Mouse (Mus musculus): ENCODE results near the gene Lao1. TPM values are rescaled to one million over a fixed set of nuclear protein-coding genes. Genes with fewer than 3 reads are reported as not detected.
"Not testable (repeated sequence)": the region's sequence is repeated elsewhere in the genome, so short reads cannot be mapped to it uniquely, and the experiment has no call there.

Lao1 gene
- polyA plus RNA-seq (2014; fragmentation: Nextera tagmentation; extraction: Ambion mirVana): not detected in 2 replicates

DNA sequence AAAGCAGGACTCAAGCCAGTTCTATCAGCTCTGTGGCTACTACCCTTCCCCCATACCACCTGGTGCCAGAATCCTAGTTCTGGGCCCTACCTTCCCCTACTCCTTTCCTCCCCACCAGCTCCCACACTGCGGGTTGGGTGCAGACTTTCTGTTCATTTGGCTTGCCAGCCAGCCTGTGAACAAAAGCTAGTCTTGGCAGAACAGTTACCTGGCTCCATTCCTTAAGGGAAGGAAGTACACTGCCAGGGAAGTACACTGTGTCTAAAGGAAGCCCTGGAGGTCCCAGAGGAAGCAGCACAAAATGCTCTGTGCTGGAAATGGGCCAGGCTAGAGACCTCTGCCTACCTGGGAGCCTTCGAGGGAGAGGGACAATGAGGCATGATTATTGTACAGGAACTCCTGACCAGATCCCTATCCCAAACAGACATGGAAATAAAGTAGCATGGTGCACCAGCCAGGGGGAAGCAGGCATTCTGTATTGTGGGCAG, at the start of gene Lao1:
Lao1 (plus strand) TSS at position 438 of the 488 bp plus-strand sequence.
- Histone ChIP-seq H3K9me3 (ENCODE audit: control insufficient read depth, low read length) (no peaks in the 10 kb centered on the region), H3K4me1 (ENCODE audit: control insufficient read depth, insufficient read depth, low read length) (no peaks in the 10 kb centered on the region), H3K27me3 (ENCODE audit: control insufficient read depth, insufficient read depth, low read length) (no peaks in the 10 kb centered on the region), H3K36me3 (ENCODE audit: control insufficient read depth, insufficient read depth, low read length) (no peaks in the 10 kb centered on the region), H3K27ac (replicated peaks; ENCODE audit: low read depth, low read length) (no peak within 1 kb of the TSS), H3K9ac (replicated peaks; ENCODE audit: low read length) (no peak within 1 kb of the TSS), H3K4me3 (replicated peaks; ENCODE audit: low read depth, low read length) (no peak within 1 kb of the TSS), H3K4me2 (ENCODE audit: low read length) (no peak within 1 kb of the TSS)
- DNase-seq: no peak
- ATAC-seq (ENCODE audit: low FRiP score, low TSS enrichment): no peak
- 72% methylated on average over 2 of the region's 2 CpGs for WGBS

DNA sequence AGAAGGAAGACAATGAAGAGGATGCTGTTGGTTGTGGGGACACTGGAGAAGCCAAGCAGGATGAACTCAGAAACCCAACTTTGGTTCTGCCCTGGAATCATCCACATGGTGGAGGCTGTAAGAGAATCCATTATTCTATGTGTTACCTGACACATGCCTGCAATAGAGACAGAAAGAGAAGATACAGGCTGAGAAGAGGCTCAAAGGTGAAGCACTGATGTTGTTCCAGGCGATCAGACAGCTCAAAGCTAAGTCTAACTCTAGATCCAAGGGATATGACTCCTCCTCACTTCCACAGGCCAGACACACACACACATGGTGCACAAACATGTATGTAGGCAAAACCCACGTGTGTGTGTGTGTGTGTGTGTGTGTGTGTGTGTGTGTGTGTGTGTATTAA, 44.0 kb upstream of the Lao1 start, which contains the start of gene Olfr1329:
Olfr1329 (minus strand) TSS at position 101 of the 400 bp plus-strand sequence.
- not testable (repeated sequence) for DNase-seq; H3K9me3 ChIP-seq (ENCODE audit: control insufficient read depth, low read length); H3K4me3 ChIP-seq (replicated peaks; ENCODE audit: low read depth, low read length); H3K4me1 ChIP-seq (ENCODE audit: control insufficient read depth, insufficient read depth, low read length); H3K36me3 ChIP-seq (ENCODE audit: control insufficient read depth, insufficient read depth, low read length); H3K27me3 ChIP-seq (ENCODE audit: control insufficient read depth, insufficient read depth, low read length); H3K9ac ChIP-seq (replicated peaks; ENCODE audit: low read length); ATAC-seq (ENCODE audit: low FRiP score, low TSS enrichment); H3K27ac ChIP-seq (replicated peaks; ENCODE audit: low read depth, low read length); H3K4me2 ChIP-seq (ENCODE audit: low read length)
- WGBS: 66% methylated on average over 2 of the region's 2 CpGs

DNA sequence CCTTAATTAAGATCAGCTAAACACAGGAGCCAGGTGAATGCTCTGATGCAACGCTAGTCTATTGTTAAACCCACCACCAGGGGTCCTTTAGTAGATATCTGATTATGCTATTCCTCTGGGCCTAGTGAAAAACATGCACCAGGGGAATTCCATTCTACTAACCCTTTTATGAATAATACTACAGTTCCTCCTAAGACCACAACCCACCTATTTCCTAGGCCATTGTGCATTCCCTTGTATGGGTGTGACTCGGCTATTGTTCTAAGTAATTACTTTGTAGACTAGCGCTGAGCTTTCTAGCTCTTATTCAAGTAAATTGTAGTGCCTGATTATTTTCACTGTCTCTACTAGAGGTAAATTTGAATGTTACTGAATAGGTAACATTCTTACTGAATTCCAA, 30.1 kb upstream of the Lao1 start:
- DNase-seq; H3K9me3 ChIP-seq (ENCODE audit: control insufficient read depth, low read length); H3K27ac ChIP-seq (replicated peaks; ENCODE audit: low read depth, low read length); H3K36me3 ChIP-seq (ENCODE audit: control insufficient read depth, insufficient read depth, low read length); H3K4me3 ChIP-seq (replicated peaks; ENCODE audit: low read depth, low read length); H3K4me2 ChIP-seq (ENCODE audit: low read length); H3K9ac ChIP-seq (replicated peaks; ENCODE audit: low read length); ATAC-seq (ENCODE audit: low FRiP score, low TSS enrichment); H3K4me1 ChIP-seq (ENCODE audit: control insufficient read depth, insufficient read depth, low read length); H3K27me3 ChIP-seq (ENCODE audit: control insufficient read depth, insufficient read depth, low read length): not testable (repeated sequence)
- WGBS: 80% methylated on average over 3 of the region's 3 CpGs

DNA sequence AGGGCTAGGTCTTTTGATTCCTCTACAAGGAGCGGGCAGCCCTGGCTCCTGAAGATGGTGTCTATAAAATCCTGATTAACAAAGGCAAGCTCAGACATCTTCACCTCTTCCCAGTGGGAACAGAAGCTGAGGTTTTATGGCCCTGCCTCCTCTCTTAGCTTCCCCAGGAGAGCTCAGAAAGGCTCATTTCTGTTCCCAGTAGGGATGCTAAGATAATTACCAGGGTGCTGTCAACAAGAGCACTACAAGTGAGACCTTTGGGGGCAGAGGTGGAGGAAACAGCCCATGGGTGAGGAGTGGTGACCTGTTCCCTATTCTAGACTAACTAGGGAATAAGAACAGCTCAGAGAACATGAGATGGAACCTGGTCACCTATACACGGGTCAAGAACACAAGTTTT, 22.9 kb upstream of the Lao1 start, which contains the start of gene Olfr1328:
Olfr1328 (minus strand) TSS at position 101 of the 400 bp plus-strand sequence.
- ATAC-seq (ENCODE audit: low FRiP score, low TSS enrichment): no peak
- Histone ChIP-seq H3K36me3 (ENCODE audit: control insufficient read depth, insufficient read depth, low read length) (no peaks in the 10 kb centered on the region), H3K4me3 (replicated peaks; ENCODE audit: low read depth, low read length) (no peak within 1 kb of the TSS), H3K4me2 (ENCODE audit: low read length) (no peak within 1 kb of the TSS), H3K27me3 (ENCODE audit: control insufficient read depth, insufficient read depth, low read length) (no peaks in the 10 kb centered on the region), H3K9me3 (ENCODE audit: control insufficient read depth, low read length) (no peaks in the 10 kb centered on the region), H3K9ac (replicated peaks; ENCODE audit: low read length) (no peak within 1 kb of the TSS), H3K4me1 (ENCODE audit: control insufficient read depth, insufficient read depth, low read length) (no peaks in the 10 kb centered on the region), H3K27ac (replicated peaks; ENCODE audit: low read depth, low read length) (no peak within 1 kb of the TSS)
- DNase-seq: no peak
- 78% methylated on average over 2 of the region's 2 CpGs for WGBS

DNA sequence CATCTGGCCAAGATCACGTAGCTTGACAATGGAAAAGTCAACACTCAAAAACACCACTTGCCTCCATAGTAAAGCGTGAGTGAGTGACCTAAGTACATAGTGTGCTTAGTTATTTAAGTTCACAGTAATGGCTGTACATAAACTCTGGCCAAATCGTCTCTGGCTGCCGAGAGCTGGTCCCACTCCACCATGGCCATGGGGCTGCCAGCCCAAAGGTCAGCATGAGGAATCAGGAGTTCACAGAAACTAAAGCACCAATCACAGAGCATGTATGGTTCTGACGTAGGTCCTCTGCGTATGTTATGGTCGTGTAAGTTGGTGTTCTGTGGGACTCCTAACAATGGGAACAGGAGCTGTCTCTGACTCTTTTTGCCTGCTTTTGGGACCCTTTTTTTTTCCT, 2.6 kb upstream of the Lao1 start:
- H3K27ac ChIP-seq (replicated peaks; ENCODE audit: low read depth, low read length): no peak overlapping the region
- no peak for ATAC-seq (ENCODE audit: low FRiP score, low TSS enrichment)
- no peaks in the 10 kb centered on the region for H3K27me3 ChIP-seq (ENCODE audit: control insufficient read depth, insufficient read depth, low read length)
- no peaks in the 10 kb centered on the region for H3K36me3 ChIP-seq (ENCODE audit: control insufficient read depth, insufficient read depth, low read length)
- H3K4me2 ChIP-seq (ENCODE audit: low read length): no peak overlapping the region
- no peak for DNase-seq
- no peaks in the 10 kb centered on the region for H3K4me1 ChIP-seq (ENCODE audit: control insufficient read depth, insufficient read depth, low read length)
- WGBS: 89% methylated on average over 7 of the region's 7 CpGs
- no peak overlapping the region for H3K9ac ChIP-seq (replicated peaks; ENCODE audit: low read length)
- no peaks in the 10 kb centered on the region for H3K9me3 ChIP-seq (ENCODE audit: control insufficient read depth, low read length)
- H3K4me3 ChIP-seq (replicated peaks; ENCODE audit: low read depth, low read length): no peak overlapping the region

DNA sequence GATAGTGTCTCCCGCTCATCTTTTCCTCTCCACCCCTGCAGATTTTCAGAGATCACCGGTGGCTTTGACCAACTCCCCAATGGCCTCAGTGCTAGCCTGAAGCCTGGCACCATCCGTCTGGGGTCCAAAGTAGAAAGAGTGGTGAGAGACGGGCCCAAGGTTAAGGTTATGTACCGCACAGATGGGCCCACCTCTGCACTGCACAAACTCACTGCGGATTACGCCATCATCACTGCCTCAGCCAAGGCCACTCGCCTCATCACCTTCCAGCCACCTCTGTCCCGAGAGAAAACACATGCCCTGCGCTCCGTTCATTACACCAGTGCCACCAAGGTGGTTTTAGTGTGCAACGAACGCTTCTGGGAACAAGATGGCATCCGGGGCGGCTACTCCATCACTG, 6.3 kb downstream of the Lao1 start:
- WGBS: 96% methylated on average over 15 of the region's 15 CpGs
- H3K9ac ChIP-seq (replicated peaks; ENCODE audit: low read length): no peak overlapping the region
- H3K36me3 ChIP-seq (ENCODE audit: control insufficient read depth, insufficient read depth, low read length): no peaks in the 10 kb centered on the region
- ATAC-seq (ENCODE audit: low FRiP score, low TSS enrichment) (no peak), DNase-seq (no peak)
- H3K4me1 ChIP-seq (ENCODE audit: control insufficient read depth, insufficient read depth, low read length): no peaks in the 10 kb centered on the region
- no peak overlapping the region for H3K4me3 ChIP-seq (replicated peaks; ENCODE audit: low read depth, low read length)
- no peak overlapping the region for H3K27ac ChIP-seq (replicated peaks; ENCODE audit: low read depth, low read length)
- no peak overlapping the region for H3K4me2 ChIP-seq (ENCODE audit: low read length)
- no peaks in the 10 kb centered on the region for H3K9me3 ChIP-seq (ENCODE audit: control insufficient read depth, low read length)
- H3K27me3 ChIP-seq (ENCODE audit: control insufficient read depth, insufficient read depth, low read length): no peaks in the 10 kb centered on the region

DNA sequence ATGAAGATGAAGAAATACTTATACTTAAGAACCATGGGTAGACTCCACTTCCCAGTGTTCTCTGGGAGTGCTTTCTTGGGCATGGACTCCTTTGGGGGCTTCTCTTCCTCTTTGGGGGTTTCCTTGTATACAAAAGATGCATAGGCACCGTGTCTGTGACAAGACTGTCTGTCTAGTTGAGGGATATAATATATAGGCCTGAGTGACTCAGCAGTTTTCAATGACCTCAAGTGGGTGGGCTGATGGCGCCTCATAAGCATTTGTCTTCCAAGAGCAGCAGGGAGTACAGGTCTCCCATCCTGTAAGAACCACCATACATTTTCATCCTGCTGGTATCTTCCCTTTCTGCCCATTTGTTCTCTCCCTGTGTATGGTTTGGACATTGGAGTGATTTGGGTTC, 11.9 kb downstream of the Lao1 start:
- DNase-seq: no peak
- Histone ChIP-seq H3K4me2 (ENCODE audit: low read length) (no peak overlapping the region), H3K4me3 (replicated peaks; ENCODE audit: low read depth, low read length) (no peak overlapping the region), H3K9me3 (ENCODE audit: control insufficient read depth, low read length) (no peaks in the 10 kb centered on the region), H3K27me3 (ENCODE audit: control insufficient read depth, insufficient read depth, low read length) (no peaks in the 10 kb centered on the region), H3K9ac (replicated peaks; ENCODE audit: low read length) (no peak overlapping the region), H3K27ac (replicated peaks; ENCODE audit: low read depth, low read length) (no peak overlapping the region), H3K36me3 (ENCODE audit: control insufficient read depth, insufficient read depth, low read length) (no peaks in the 10 kb centered on the region), H3K4me1 (ENCODE audit: control insufficient read depth, insufficient read depth, low read length) (no peaks in the 10 kb centered on the region)
- 85% methylated on average over 2 of the region's 2 CpGs for WGBS
- ATAC-seq (ENCODE audit: low FRiP score, low TSS enrichment): no peak

DNA sequence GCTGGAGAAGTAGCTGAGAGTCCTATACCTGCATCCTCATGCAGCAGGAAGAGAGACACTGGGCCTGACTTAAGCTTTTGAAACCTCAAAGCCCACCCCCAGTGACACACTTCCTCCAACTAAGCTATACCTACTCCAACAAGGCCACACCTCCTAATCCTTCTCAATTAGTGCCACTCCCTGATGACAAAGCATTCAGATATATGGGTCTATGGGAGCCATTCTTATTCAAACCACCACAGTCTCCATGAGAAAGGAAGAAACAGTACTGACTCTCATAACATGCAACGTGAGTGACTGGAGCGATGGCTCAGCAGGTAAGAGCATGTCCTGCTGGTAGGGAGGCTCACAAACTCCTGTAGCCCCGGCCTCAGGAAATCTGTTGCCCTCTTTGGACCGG, 23.9 kb downstream of the Lao1 start:
- no peak for ATAC-seq (ENCODE audit: low FRiP score, low TSS enrichment)
- no peak overlapping the region for H3K9ac ChIP-seq (replicated peaks; ENCODE audit: low read length)
- 92% methylated on average over 4 of the region's 4 CpGs for WGBS

DNA sequence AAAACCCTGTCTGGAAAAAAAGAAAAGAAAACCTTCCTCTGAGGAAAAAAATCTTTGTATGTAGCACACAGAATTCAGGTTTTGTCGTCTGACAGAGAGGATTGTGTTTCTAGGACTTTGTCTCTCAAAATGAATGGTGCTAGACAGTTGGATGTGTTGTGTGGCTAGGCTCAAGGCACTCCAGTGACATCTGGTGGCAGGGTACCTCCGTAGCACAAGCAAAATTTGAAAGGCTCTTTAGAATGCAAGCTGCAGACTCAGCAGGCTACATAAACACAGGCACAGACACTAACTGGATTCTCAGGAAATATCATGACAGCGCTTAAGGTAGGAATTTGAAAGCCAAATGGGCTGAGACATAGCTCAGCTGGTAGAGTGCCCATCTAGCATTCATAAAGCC, 27.2 kb downstream of the Lao1 start:
- Histone ChIP-seq H3K9ac (replicated peaks; ENCODE audit: low read length) (no peak overlapping the region), H3K36me3 (ENCODE audit: control insufficient read depth, insufficient read depth, low read length) (no peaks in the 10 kb centered on the region), H3K4me3 (replicated peaks; ENCODE audit: low read depth, low read length) (no peak overlapping the region), H3K27ac (replicated peaks; ENCODE audit: low read depth, low read length) (no peak overlapping the region), H3K4me1 (ENCODE audit: control insufficient read depth, insufficient read depth, low read length) (no peaks in the 10 kb centered on the region), H3K27me3 (ENCODE audit: control insufficient read depth, insufficient read depth, low read length) (no peaks in the 10 kb centered on the region), H3K4me2 (ENCODE audit: low read length) (no peak overlapping the region), H3K9me3 (ENCODE audit: control insufficient read depth, low read length) (no peaks in the 10 kb centered on the region)
- ATAC-seq (ENCODE audit: low FRiP score, low TSS enrichment) (no peak), DNase-seq (peak; percentile 57)
- WGBS: 8% methylated on average over 3 of the region's 3 CpGs

More for the DNA sequence above, 23.9 kb downstream of the Lao1 start:
- DNase-seq: no peak
- H3K4me2 ChIP-seq (ENCODE audit: low read length): no peak overlapping the region
- no peak overlapping the region for H3K27ac ChIP-seq (replicated peaks; ENCODE audit: low read depth, low read length)
- H3K4me3 ChIP-seq (replicated peaks; ENCODE audit: low read depth, low read length): no peak overlapping the region
- H3K4me1 ChIP-seq (ENCODE audit: control insufficient read depth, insufficient read depth, low read length): no peaks in the 10 kb centered on the region
- H3K27me3 ChIP-seq (ENCODE audit: control insufficient read depth, insufficient read depth, low read length): no peaks in the 10 kb centered on the region
- no peaks in the 10 kb centered on the region for H3K36me3 ChIP-seq (ENCODE audit: control insufficient read depth, insufficient read depth, low read length)
- H3K9me3 ChIP-seq (ENCODE audit: control insufficient read depth, low read length): no peaks in the 10 kb centered on the region

Data from midbrain, embryonic 14.5 days (tissue).